ENCODE assay signal across 27 mouse cellular contexts in the genomic region with DNA sequence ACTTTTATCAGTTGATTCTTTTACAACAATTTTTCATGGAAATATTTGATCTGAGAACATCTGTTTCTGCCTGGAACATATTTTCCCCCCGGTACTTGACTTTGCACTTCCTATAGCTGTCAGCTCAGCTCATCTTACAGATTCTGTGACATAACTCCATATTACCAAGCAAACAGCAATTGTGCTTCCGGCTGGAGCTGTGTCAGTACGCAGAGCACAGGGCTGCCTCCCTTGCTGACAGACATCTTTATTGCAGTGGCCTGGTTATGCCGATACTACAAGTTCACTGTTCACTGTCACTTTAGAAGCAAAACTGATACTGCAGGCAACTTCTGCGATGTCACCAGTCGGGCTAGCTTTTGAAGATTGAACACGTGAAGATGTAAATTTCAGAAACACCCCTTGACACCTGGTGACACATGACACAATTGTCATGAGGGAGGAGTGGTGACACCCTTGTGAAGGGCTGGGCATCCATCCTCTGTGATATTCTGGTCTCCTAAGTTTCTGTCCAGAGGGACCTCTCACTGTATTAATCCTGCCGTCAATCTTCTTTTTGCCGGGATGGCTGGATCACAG.
DNase-seq lines count a peak whose midpoint lies in the region; ATAC-seq lines count a peak whose summit lies in the region.
"Had no signal": no experiment of that assay in that cellular context is flagged by ENCODE, and none has a peak within 500 bp of the region (broad histone marks: within the 10 kb centered on the region; RNA-seq: fewer than 3 reads in every experiment).

No protein-coding gene starts in this region.

- WGBS in heart, embryonic 14.5 days: 22% methylated on average over 9 of the region's 9 CpGs
- WGBS in hindbrain, embryonic 16.5 days: 73% methylated on average over 9 of the region's 9 CpGs

- no peak overlapping the region for H3K27ac ChIP-seq in heart, embryonic 14.5 days (replicated peaks in 1 of 2; ENCODE audit: control insufficient read depth in 1 of 2, insufficient read depth in 1 of 2, low read depth in 2 of 2, low read length in 2 of 2)
- H3K27ac ChIP-seq in hindbrain, embryonic 16.5 days (ENCODE audit: low read depth, low read length): no peak overlapping the region
- H3K27ac ChIP-seq: embryonic facial prominence, embryonic 10.5 days; embryonic facial prominence, embryonic 15.5 days; hindbrain, embryonic 14.5 days; layer of hippocampus, adult 2 months; liver, embryonic 15.5 days; lung, embryonic 15.5 days; midbrain, embryonic 13.5 days; neural tube, embryonic 15.5 days had no signal

- H3K27me3 ChIP-seq in heart, embryonic 14.5 days (ENCODE audit: control insufficient read depth, insufficient read depth, low read length): no peaks in the 10 kb centered on the region
- H3K27me3 ChIP-seq in megakaryocyte, embryonic 14.5 days (replicated peaks): peaks cover 36% of the 10 kb centered on the region
- H3K27me3 ChIP-seq in splenic B cell, adult 2 months (ENCODE audit: control insufficient read depth, insufficient read depth, low read length, poor library complexity, severe bottlenecking): no peaks in the 10 kb centered on the region
- H3K27me3 ChIP-seq in hindbrain, embryonic 16.5 days (replicated peaks; ENCODE audit: control insufficient read depth, insufficient read depth, low read length): no peaks in the 10 kb centered on the region
- H3K27me3 ChIP-seq: embryonic facial prominence, embryonic 15.5 days; forebrain, embryonic 15.5 days; liver, embryonic 15.5 days; lung, embryonic 15.5 days; neural tube, embryonic 15.5 days had no signal

- H3K4me2 ChIP-seq in heart, embryonic 14.5 days (ENCODE audit: low read length): 0 out of 2 replicates have a peak overlapping the region, but pooled peaks have one; percentile 21
- no peak overlapping the region for H3K4me2 ChIP-seq in hindbrain, embryonic 16.5 days (ENCODE audit: low read length)
- H3K4me2 ChIP-seq: embryonic facial prominence, embryonic 15.5 days; forebrain, embryonic 15.5 days; hindbrain, embryonic 14.5 days; liver, embryonic 15.5 days; lung, embryonic 15.5 days; midbrain, embryonic 13.5 days; neural tube, embryonic 15.5 days had no signal

- H3K4me3 ChIP-seq in heart, embryonic 14.5 days (ENCODE audit: control insufficient read depth in 1 of 2, insufficient read depth in 1 of 2, low read depth in 1 of 2, low read length in 2 of 2): no peak overlapping the region
- H3K4me3 ChIP-seq in megakaryocyte, embryonic 14.5 days (replicated peaks): peak overlapping the region; percentile 59
- H3K4me3 ChIP-seq in hindbrain, embryonic 16.5 days (ENCODE audit: low read length): no peak overlapping the region
- H3K4me3 ChIP-seq: embryonic facial prominence, embryonic 10.5 days; embryonic facial prominence, embryonic 15.5 days; forebrain, embryonic 15.5 days; layer of hippocampus, adult 2 months; liver, embryonic 15.5 days; lung, embryonic 15.5 days; midbrain, embryonic 13.5 days; neural tube, embryonic 15.5 days had no signal

- ATAC-seq in heart, embryonic 14.5 days (ENCODE audit: insufficient number of reproducible peaks, insufficient read depth, low FRiP score, low read depth): no peak
- no peak for ATAC-seq in megakaryocyte, adult 5-6 weeks (ENCODE audit: poor library complexity, severe bottlenecking)
- ATAC-seq in hindbrain, embryonic 16.5 days: no peak
- ATAC-seq: forebrain, embryonic 15.5 days; midbrain, embryonic 13.5 days had no signal

- peaks cover 6 to 11% of the 10 kb centered on the region in 2 experiments; a peak in 3 of 4 replicates for H3K4me1 ChIP-seq in heart, embryonic 14.5 days (ENCODE audit: control insufficient read depth in 2 of 2, insufficient read depth in 2 of 2, low read length in 2 of 2)
- H3K4me1 ChIP-seq in megakaryocyte, embryonic 14.5 days: peaks cover 47% of the 10 kb centered on the region
- peaks cover 4% of the 10 kb centered on the region; the same call in 1 of the 2 replicates for H3K4me1 ChIP-seq in hindbrain, embryonic 16.5 days (ENCODE audit: control insufficient read depth, insufficient read depth, low read depth, low read length)

- no peaks in the 10 kb centered on the region for H3K9me3 ChIP-seq in heart, embryonic 14.5 days (ENCODE audit: control insufficient read depth, low read length)
- H3K9me3 ChIP-seq in megakaryocyte, embryonic 14.5 days: no peaks in the 10 kb centered on the region; the same call in 1 of the 2 replicates
- H3K9me3 ChIP-seq in hindbrain, embryonic 16.5 days (ENCODE audit: control insufficient read depth, low read length): no peaks in the 10 kb centered on the region
- H3K9me3 ChIP-seq: embryonic facial prominence, embryonic 10.5 days; embryonic facial prominence, embryonic 15.5 days; forebrain, embryonic 15.5 days; liver, embryonic 15.5 days; lung, embryonic 15.5 days; midbrain, embryonic 13.5 days; neural tube, embryonic 15.5 days had no signal

- H3K36me3 ChIP-seq in heart, embryonic 14.5 days (ENCODE audit: control insufficient read depth, insufficient read depth, low read length): no peaks in the 10 kb centered on the region
- H3K36me3 ChIP-seq in megakaryocyte, embryonic 14.5 days (replicated peaks; ENCODE audit: low read length): no peaks in the 10 kb centered on the region
- no peaks in the 10 kb centered on the region for H3K36me3 ChIP-seq in splenic B cell, adult 2 months (ENCODE audit: control insufficient read depth, insufficient read depth, low read length, poor library complexity, severe bottlenecking)
- no peaks in the 10 kb centered on the region for H3K36me3 ChIP-seq in hindbrain, embryonic 16.5 days (ENCODE audit: control insufficient read depth, insufficient read depth, low read length)
- H3K36me3 ChIP-seq: embryonic facial prominence, embryonic 10.5 days; embryonic facial prominence, embryonic 15.5 days; forebrain, embryonic 15.5 days; liver, embryonic 15.5 days; lung, embryonic 15.5 days; midbrain, embryonic 13.5 days; neural tube, embryonic 15.5 days had no signal

- no peak overlapping the region for H3K9ac ChIP-seq in heart, embryonic 14.5 days (ENCODE audit: low read length)
- no peak overlapping the region for H3K9ac ChIP-seq in hindbrain, embryonic 16.5 days (ENCODE audit: low read depth, low read length)
- H3K9ac ChIP-seq: embryonic facial prominence, embryonic 15.5 days; forebrain, embryonic 15.5 days; hindbrain, embryonic 14.5 days; liver, embryonic 15.5 days; lung, embryonic 15.5 days; midbrain, embryonic 13.5 days; neural tube, embryonic 15.5 days had no signal

- no peak for DNase-seq in heart, adult 9 months (ENCODE audit: low spot score in 2 of 2)
- DNase-seq in T-cell, adult 2 months (ENCODE audit: low spot score): peak; percentile 59
- peak; percentile 15 for DNase-seq in splenic B cell, adult 2 months (ENCODE audit: low read depth, low spot score)
- no peak for DNase-seq in layer of hippocampus, adult 18-20 months (ENCODE audit: low spot score in 2 of 2)
- DNase-seq: adrenal gland, postnatal 36 days; B cell, adult 2 months; cerebellum, adult 2 months; cerebellum, postnatal 14 days; gastrocnemius, postnatal 25 days; heart, adult 18-20 months; kidney, adult 9 months; kidney, postnatal 14 days; right cerebral cortex, postnatal 25 days; thymus, postnatal 14 days had no signal

Comparison
In these comparisons a context has a peak if more than half of its experiments do, and no peak if none do; other contexts are left out.
1. DNase-seq: peak in T-cell, adult 2 months (single experiment) and splenic B cell, adult 2 months (single experiment); none in heart, adult 9 months (0 of 2) and layer of hippocampus, adult 18-20 months (0 of 2).